Mouse (Mus musculus) adrenal gland, postnatal 25 days (tissue): ENCODE measurements around the gene March8. TPM values are rescaled to one million over a fixed set of nuclear protein-coding genes. Genes with fewer than 3 reads are reported as not detected.

Experiments
- DNase-seq: peaks from one replicate; pipeline ENCODE4 v3.0.0; 2021; ENCODE audit warnings: mixed read lengths
- total RNA-seq: library from RNA; stranded (reverse); gene quantifications from 2 replicates; pipeline ENCODE4 v1.2.3, GENCODE M21; 2021

The March8 gene
- total RNA-seq, 1 experiment from 2014 or later, result 78.1 TPM

- peak; percentile 29 for DNase-seq
Observed at GRCm38 (mm10) chr6:116407956-116408657, 70.3 kb downstream of the March8 start.

GRCm38 (mm10) chr6:116410436-116410835 lies 72.6 kb downstream of the March8 start:
- DNase-seq, result no peak

GRCm38 (mm10) chr6:116411716-116412115 lies 73.9 kb downstream of the March8 start:
- DNase-seq, result no peak

GRCm38 (mm10) chr6:116412546-116413325 lies 74.9 kb downstream of the March8 start:
- no peak for DNase-seq

- no peak for DNase-seq
Observed at GRCm38 (mm10) chr6:116415126-116415676, 77.4 kb downstream of the March8 start.

GRCm38 (mm10) chr6:116416000-116416552 lies 78.3 kb downstream of the March8 start:
- DNase-seq, result no peak

GRCm38 (mm10) chr6:116417518-116418315 lies 79.9 kb downstream of the March8 start:
- DNase-seq, result peak; percentile 30

GRCm38 (mm10) chr6:116418487-116418886 lies 80.7 kb downstream of the March8 start:
- DNase-seq, result no peak

GRCm38 (mm10) chr6:116419699-116420098 lies 81.9 kb downstream of the March8 start:
- no peak for DNase-seq

GRCm38 (mm10) chr6:116420271-116420670 lies 82.4 kb downstream of the March8 start:
- no peak for DNase-seq

- DNase-seq, result no peak
Observed at GRCm38 (mm10) chr6:116422991-116423390, 85.2 kb downstream of the March8 start.

- DNase-seq, result peak; percentile 31
Observed at GRCm38 (mm10) chr6:116423664-116424063, 85.8 kb downstream of the March8 start.

- no peak for DNase-seq
Observed at GRCm38 (mm10) chr6:116427552-116427951, 89.7 kb downstream of the March8 start.

- DNase-seq, result no peak
Observed at GRCm38 (mm10) chr6:116428282-116428681, 90.5 kb downstream of the March8 start.

GRCm38 (mm10) chr6:116438864-116439263 lies 101.0 kb downstream of the March8 start:
- DNase-seq, result no peak

GRCm38 (mm10) chr6:116439531-116439930 lies 101.7 kb downstream of the March8 start:
- no peak for DNase-seq

GRCm38 (mm10) chr6:116440447-116440846 lies 102.6 kb downstream of the March8 start:
- no peak for DNase-seq

GRCm38 (mm10) chr6:116440849-116441248 lies 103.0 kb downstream of the March8 start:
- no peak for DNase-seq

GRCm38 (mm10) chr6:116455781-116456180 lies 118.0 kb downstream of the March8 start:
- no peak for DNase-seq

GRCm38 (mm10) chr6:116456482-116456881 lies 118.7 kb downstream of the March8 start:
- no peak for DNase-seq

- no peak for DNase-seq
Observed at GRCm38 (mm10) chr6:116458728-116459127, 120.9 kb downstream of the March8 start.
